Mouse (Mus musculus): ENCODE data around the gene Iscu. TPM values are rescaled to one million over a fixed set of nuclear protein-coding genes. Genes with fewer than 3 reads are reported as not detected.
"Not testable (repeated sequence)": the region's sequence is repeated elsewhere in the genome, so short reads cannot be mapped to it uniquely, and the experiment has no call there.

The Iscu gene
- total RNA-seq, 2 experiments from 2014 or later = 122 to 123 TPM

DNA sequence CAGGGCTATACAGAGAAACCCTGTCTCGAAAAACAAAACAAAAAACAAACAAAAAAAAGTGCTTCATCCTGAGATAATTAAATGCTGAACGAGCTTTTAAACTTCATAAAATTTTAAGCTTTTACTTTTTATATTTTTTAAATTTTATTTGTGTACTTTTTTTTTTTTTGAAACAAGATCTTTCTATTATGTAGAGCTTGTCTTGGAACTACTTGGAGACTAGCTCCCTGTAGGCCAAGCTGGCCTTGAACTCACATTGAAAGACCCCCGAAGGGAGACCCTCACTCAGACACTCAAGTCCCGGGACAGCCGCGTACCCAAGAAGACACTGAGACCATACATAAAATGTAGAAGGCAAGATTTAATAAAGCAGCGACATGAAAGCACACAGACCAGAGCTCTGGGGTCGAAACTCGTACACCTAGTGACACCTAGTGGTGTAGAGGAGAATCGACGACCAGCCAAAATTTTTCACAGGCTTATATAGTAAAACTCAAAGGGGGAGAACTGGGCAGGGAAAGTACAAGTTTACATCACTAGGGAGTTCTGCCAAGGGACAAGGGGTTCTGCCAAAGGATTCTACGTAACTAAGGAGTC lies 39.4 kb downstream of the Iscu start:
- intact Hi-C loops (cut with DNase I) = not testable (repeated sequence)
- peak; percentile 43 to 56 for DNase-seq

DNA sequence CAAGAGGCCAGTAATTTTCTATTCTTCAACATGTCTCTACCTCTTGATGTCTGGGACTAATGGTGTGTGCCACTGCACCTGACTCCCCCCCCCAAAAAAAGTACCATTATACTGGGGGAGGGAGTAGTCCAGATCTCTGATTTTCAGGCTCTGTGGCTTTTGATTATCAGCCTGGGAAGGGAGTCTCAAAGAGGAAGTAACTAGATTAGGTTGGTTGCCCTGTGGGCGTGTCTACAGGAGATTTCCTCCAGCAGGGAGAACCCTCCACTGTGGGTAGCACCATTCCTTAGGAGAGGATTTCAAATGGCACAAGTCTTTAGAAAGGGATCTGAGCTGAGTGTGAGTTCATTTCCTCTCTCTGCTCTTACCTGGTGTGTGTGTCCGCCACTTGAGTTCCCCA lies 40.1 kb downstream of the Iscu start:
- intact Hi-C loops (cut with DNase I) = no loop called here

DNA sequence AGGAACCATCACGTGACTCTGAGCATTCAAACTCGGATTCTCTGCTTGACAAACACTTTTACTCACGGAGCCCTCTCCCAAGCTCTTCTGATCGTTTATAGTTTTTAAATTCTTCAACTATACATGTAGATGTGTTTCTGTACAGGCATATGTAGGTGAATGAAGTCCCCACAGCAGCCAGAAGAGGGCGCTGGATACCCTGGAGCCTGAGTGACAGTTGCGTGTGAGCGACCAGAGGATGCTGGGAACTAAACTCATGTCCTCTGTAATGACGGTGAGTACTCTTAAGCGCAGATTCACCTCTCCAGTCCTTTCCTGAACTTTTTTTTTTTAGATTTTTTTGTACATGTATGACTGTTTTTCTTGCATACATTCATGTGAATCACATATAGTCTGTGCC lies 41.1 kb downstream of the Iscu start:
- intact Hi-C loops (cut with DNase I) = loop anchor here (2.0 kb wide), 1 partner anchor 447 kb away; no protein-coding TSS in a partner anchor
- no peak for DNase-seq

More for the DNA sequence above, 40.1 kb downstream of the Iscu start:
- DNase-seq = no peak

DNA sequence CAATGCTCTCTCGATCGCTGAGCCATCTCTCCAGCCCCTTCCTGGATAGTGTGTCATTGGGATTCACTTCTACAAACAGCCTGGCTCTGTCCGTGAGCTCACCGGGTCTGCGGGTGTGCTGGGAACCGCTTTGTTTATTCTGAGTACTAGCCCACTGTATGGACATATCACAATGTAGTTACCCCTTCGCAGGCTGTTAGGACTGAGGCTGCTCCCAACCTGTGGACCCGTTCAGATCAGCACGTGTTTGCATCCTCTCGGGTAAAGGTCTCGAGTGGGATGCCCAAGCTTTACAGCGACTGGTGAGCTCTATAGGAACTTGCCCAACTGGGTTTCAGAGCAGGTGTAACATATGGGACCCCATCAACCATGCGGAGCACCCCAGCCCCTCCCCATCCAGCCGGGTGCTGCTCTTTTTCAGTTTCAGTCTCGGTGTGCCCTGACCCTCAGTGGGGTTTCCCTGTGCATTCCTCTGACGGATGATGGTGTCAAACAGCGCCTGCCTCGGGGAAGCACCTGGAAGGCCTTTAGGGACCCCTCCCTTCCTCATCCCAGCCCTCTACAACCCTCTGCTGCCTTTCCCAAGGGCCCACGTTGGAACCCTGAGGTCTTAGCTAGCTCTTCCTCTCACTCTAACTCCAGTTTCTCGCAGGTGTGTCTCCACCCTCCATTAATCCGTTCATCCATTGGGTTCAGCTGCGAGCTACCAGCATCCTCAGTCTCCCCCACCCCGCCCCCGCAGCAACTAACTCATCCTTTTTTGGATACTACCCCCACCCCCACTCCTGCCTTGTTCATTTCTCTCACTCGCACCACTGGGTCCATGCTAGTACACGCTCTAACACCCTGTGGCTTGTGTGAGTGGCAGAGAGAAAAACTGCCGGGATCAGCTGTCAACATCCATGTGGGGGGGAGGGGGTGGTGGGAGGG lies 41.8 kb downstream of the Iscu start:
- no peak for DNase-seq
- intact Hi-C loops (cut with DNase I) = loop anchor here (1.0 to 2.0 kb wide), 2 partner anchors 41 to 448 kb away; no protein-coding TSS in a partner anchor

DNA sequence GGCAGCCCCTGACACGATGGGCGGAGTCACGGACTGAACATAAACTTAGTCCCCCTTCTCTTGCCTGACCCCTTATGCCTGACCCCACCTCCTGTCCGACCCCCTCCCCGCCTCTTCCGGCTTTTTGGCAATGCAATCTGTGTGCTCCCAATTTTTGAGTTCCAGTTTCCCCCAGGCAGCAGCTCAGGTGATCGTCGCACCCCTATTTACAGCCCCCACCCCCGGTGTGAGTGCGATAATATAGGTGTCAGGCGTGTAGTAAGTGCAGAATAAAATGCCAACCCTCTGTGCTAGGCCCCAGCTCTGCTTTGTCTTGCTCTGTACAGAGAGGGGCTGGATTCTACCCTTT lies 42.5 kb downstream of the Iscu start:
- intact Hi-C loops (cut with DNase I) = loop anchor here (1.0 to 2.0 kb wide), 2 partner anchors 42 to 448 kb away; no protein-coding TSS in a partner anchor
- DNase-seq = no peak

DNA sequence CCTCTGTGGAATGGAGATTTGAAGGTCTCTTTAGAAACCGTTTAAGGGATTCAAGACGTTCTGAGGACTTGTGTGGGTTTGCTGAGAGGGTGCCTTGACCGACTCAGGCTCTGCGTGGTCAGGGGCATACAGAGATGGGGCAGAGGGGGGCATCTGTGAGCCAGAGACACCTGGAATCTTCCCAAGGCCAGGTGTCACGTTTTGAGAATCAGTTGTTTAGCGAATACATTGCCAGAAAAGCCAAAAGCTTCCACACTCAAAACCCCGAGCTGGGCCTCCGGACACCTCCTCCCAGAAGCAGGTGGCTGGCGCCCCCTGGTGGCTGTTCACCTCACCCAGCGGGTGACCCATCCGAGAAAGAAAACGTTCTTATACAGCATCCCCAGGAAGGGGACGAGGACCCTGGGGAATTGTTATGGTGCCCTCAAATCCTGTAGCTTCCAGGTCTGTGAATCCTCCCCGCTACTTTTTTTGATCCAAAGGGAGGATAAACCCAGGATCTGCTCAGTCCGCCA lies 43.1 kb downstream of the Iscu start:
- intact Hi-C loops (cut with DNase I) = loop anchor here (1.0 to 2.0 kb wide), 2 partner anchors 42 to 449 kb away; no protein-coding TSS in a partner anchor
- DNase-seq = peak; percentile 69 to 86

DNA sequence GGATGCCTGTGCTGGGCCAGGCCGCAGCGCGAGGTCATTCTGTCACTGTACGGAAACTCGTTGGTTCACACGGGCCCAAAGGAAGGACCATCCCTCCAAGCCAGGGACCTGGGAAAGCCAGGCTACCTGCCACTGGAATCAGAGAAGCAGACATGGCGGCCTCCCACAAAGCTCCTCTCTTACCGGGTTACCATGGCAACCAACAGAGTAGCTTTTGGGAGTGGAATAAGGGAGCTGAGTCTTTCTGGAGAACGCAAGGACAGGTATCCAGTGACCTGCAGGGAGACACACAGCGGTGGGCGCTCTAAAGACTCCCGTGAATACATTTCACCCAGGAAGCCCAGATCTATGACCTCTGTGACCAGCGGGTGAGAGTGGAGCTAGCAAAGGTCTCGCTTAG lies 46.0 kb downstream of the Iscu start:
- intact Hi-C loops (cut with DNase I) = no loop called here
- DNase-seq = no peak

DNA sequence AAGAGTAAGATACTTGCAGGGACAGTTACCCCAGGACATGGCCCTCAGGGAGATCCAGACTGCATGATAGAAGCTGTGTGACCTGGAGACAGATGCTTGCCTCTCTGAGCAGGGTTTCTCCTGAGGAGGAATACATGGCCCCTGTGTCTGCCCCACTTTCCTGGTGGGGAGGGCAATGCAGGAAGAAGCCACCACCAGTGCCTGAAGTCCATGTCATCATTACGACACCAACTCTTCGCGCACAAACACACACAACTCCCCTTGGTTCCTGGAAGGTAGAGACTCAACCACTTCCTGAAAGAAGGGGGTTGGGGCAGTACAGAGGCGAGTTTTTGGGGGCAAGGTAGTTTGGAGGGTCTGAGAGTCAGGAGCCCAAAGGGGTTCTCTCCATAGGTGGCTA lies 51.7 kb downstream of the Iscu start:
- no peak for DNase-seq
- intact Hi-C loops (cut with DNase I) = no loop called here

DNA sequence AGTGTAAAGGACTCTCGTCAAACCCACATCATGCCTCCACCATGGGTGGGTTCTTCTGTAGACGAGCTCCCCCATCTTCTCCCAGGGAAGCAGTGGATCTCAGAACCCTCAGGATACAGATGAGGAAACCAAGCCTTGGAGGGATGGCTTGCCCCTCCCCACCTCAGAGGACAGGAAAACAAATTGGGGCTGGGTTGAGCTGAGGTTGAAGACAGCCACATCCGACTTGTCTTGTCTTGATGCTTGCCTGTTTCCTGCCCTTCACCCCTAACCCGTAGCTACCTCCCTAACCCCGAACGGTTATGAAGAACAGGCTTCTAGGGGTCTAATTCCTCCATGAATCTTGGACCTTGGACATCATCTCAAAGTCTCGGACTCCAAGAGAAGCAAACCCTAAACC lies 53.0 kb downstream of the Iscu start:
- no peak for DNase-seq

DNA sequence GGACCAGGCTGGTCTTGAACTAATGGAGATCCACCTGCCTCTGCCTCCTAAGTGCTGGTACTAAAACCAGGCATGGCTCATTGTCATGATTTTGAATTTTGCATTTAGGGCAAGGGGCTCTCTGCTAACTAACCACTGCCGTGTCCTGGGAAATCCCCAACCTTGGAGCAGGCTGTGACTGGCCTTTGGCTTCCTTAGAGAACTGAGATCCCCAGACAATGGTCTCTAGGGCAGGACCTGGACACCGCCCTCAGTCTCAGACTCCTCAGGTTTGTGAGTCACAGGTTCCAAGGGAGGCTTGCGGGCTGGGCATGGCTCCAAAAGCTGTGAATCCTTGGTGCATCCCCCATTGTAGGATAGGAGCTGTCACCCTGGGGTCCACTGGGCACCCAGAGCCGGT lies 54.1 kb downstream of the Iscu start:
- intact Hi-C loops (cut with DNase I) = no loop called here
- DNase-seq = no peak

More for the DNA sequence above, 53.0 kb downstream of the Iscu start:
- intact Hi-C loops (cut with DNase I) = no loop called here

Other genes with a start within 250 kb of the Iscu start
- 10 to 100 TPM; 20.8 to 22.5 TPM for gene Cmklr1, start 122.3 kb upstream of the Iscu start, total RNA-seq (2021)
- gene 1700069L16Rik, start 48.0 kb upstream of the Iscu start, total RNA-seq (2021) = not detected
- 1 to 10 TPM; 5.4 to 5.8 TPM for gene Ficd, start 36.9 kb upstream of the Iscu start, total RNA-seq (2021)
- 10 to 100 TPM; 19.6 to 20.5 TPM for gene Sart3, start 238 bp upstream of the Iscu start, total RNA-seq (2021)
- 10 to 100 TPM; 14.6 to 18.5 TPM for gene Tmem119, start 27.8 kb downstream of the Iscu start, total RNA-seq (2021)
- gene Selplg, start 59.9 kb downstream of the Iscu start, total RNA-seq (2021) = 1 to 10 TPM; 2.0 to 2.1 TPM
- gene Coro1c, start 136.0 kb downstream of the Iscu start, total RNA-seq (2021) = 10 to 100 TPM; 73.1 to 76.1 TPM
- 10 to 100 TPM; 18.6 to 20.3 TPM for gene Ssh1, start 221.1 kb downstream of the Iscu start, total RNA-seq (2021)
- not detected for gene Dao, start 231.0 kb downstream of the Iscu start, total RNA-seq (2021)